Mouse (Mus musculus): ENCODE measurements around the gene Sp4. TPM values are rescaled to one million over a fixed set of nuclear protein-coding genes. Genes with fewer than 3 reads are reported as not detected.

Sp4 gene
- polyA plus RNA-seq, 1 experiment: 1.2 TPM

DNA sequence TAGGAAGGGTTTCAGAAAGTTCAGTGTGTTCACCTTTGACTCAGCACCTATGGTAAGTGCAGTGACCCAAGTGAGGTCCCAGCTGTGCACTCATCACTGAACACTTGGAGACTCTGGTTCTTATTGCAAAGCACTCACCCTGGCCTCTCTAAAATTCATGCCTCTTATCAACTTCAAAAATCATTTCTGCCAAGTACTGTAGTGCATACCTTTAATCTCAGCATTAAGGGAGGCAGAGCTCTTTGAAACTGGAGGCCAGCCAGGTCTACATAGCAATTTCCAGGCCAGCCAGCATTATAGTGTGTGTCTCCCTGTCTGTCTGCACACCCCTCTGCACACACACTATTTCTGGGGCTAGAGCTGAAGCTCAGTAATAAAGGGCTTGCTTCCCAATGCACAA, 36.3 kb downstream of the Sp4 start:
- Histone ChIP-seq H3K4me2 (ENCODE audit: low read depth) (no peak overlapping the region), H3K4me3 (no peak overlapping the region), H3ac (ENCODE audit: control insufficient read depth, insufficient read length) (no peak overlapping the region), H3K27me3 (ENCODE audit: control insufficient read depth, insufficient read depth, insufficient read length) (no peaks in the 10 kb centered on the region), H3K36me3 (ENCODE audit: control insufficient read depth, insufficient read depth) (no peaks in the 10 kb centered on the region), H3K79me2 (ENCODE audit: control insufficient read depth, insufficient read depth) (no peaks in the 10 kb centered on the region)
- TF ChIP-seq MYOG (IDR thresholded peaks at IDR 0.05; ENCODE audit: control insufficient read depth in 1 of 3, insufficient read depth in 1 of 3, insufficient read length in 2 of 3, low read depth in 2 of 3) (no peak), E2F4 (IDR thresholded peaks at IDR 0.05; ENCODE audit: insufficient read depth) (no peak)

DNA sequence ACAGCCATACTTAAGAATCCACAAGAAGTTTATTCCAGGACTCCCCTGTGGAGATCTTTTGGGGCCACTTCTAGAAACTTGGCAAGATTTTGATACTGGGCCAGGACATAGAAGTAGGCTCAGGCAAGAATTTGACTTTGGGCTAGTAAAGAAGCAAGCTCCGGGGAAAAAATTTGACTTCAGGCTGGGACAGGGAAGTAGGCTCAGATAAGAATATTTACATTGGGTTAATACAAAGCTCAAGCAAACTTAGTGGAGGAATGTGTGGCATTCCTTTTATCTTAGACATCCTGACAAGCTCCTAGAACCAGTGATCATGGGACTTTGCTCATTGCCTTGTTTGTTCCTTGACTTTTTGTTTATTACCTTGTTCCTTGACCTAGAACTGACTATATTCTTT, 37.4 kb downstream of the Sp4 start:
- H3K27me3 ChIP-seq (ENCODE audit: control insufficient read depth, insufficient read depth, insufficient read length): no peaks in the 10 kb centered on the region
- no peak overlapping the region for H3K4me3 ChIP-seq
- TF ChIP-seq CEBPB (IDR thresholded peaks at IDR 0.05; ENCODE audit: insufficient read depth, poor library complexity, severe bottlenecking) (no peak), MYOG (IDR thresholded peaks at IDR 0.05; ENCODE audit: control insufficient read depth in 1 of 3, insufficient read depth in 1 of 3, insufficient read length in 2 of 3, low read depth in 2 of 3) (no peak), TCF3 (IDR thresholded peaks at IDR 0.05; ENCODE audit: insufficient read length, low read depth) (no peak), POLR2A (IDR thresholded peaks at IDR 0.05; ENCODE audit: insufficient read length, low read depth) (no peak), REST (IDR thresholded peaks at IDR 0.05; ENCODE audit: insufficient read depth, insufficient read length) (no peak), POLR2AphosphoS2 (IDR thresholded peaks at IDR 0.05; ENCODE audit: insufficient read length, low read depth) (no peak), TCF12 (IDR thresholded peaks at IDR 0.05; ENCODE audit: insufficient read depth, poor library complexity, severe bottlenecking) (no peak), MYOD1 (IDR thresholded peaks at IDR 0.05; ENCODE audit: control insufficient read depth in 1 of 3, insufficient read length in 2 of 3, low read depth in 2 of 3) (no peak), E2F4 (IDR thresholded peaks at IDR 0.05; ENCODE audit: insufficient read depth) (no peak), USF1 (IDR thresholded peaks at IDR 0.05; ENCODE audit: low read depth) (no peak), MAX (IDR thresholded peaks at IDR 0.05; ENCODE audit: low read depth) (no peak), SRF (IDR thresholded peaks at IDR 0.05; ENCODE audit: control insufficient read depth, insufficient read length, low read depth) (no peak)

DNA sequence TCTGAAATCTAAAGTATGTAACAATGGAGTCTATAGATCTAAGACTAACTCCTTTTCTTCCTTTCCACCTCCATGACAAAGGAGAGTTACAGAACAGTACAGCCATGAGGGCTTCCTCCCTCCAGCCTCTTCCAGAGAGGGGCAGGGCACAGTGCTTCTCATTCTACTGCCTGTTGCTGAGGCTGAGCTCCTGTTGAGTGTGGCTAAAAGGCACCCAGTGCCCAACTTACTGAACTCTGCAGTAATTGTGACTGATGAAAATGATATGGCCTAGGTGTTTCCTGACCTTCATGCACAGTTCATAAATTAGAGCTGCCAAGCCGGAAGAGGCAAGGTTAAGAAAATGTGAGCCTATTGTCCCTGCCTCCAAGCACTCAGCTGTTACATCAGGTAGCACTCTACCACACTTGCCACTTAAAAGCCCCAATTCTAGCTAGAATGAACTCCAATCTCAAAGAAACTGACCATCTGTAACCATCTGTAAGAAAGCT, 45.9 kb downstream of the Sp4 start:
- Histone ChIP-seq H3K79me2 (ENCODE audit: control insufficient read depth, insufficient read depth) (no peaks in the 10 kb centered on the region), H3K36me3 (ENCODE audit: control insufficient read depth, insufficient read depth) (no peaks in the 10 kb centered on the region), H3K27me3 (ENCODE audit: control insufficient read depth, insufficient read depth, insufficient read length) (no peaks in the 10 kb centered on the region), H3K4me2 (ENCODE audit: low read depth) (no peak overlapping the region), H3ac (ENCODE audit: control insufficient read depth, insufficient read length) (no peak overlapping the region), H3K4me3 (no peak overlapping the region)
- TF ChIP-seq MYOG (IDR thresholded peaks at IDR 0.05; ENCODE audit: control insufficient read depth in 1 of 3, insufficient read depth in 1 of 3, insufficient read length in 2 of 3, low read depth in 2 of 3): no peak
- no peak for TF ChIP-seq TCF3 (IDR thresholded peaks at IDR 0.05; ENCODE audit: insufficient read length, low read depth)
- TF ChIP-seq REST (IDR thresholded peaks at IDR 0.05; ENCODE audit: insufficient read depth, insufficient read length): no peak
- no peak for TF ChIP-seq SRF (IDR thresholded peaks at IDR 0.05; ENCODE audit: control insufficient read depth, insufficient read length, low read depth)
- TF ChIP-seq TCF12 (IDR thresholded peaks at IDR 0.05; ENCODE audit: insufficient read depth, poor library complexity, severe bottlenecking): no peak
- no peak for TF ChIP-seq POLR2AphosphoS2 (IDR thresholded peaks at IDR 0.05; ENCODE audit: insufficient read length, low read depth)
- TF ChIP-seq E2F4 (IDR thresholded peaks at IDR 0.05; ENCODE audit: insufficient read depth): no peak
- TF ChIP-seq MAX (IDR thresholded peaks at IDR 0.05; ENCODE audit: low read depth): no peak
- no peak for TF ChIP-seq POLR2A (IDR thresholded peaks at IDR 0.05; ENCODE audit: insufficient read length, low read depth)
- TF ChIP-seq USF1 (IDR thresholded peaks at IDR 0.05; ENCODE audit: low read depth): no peak
- no peak for TF ChIP-seq CEBPB (IDR thresholded peaks at IDR 0.05; ENCODE audit: insufficient read depth, poor library complexity, severe bottlenecking)
- TF ChIP-seq MYOD1 (IDR thresholded peaks at IDR 0.05; ENCODE audit: control insufficient read depth in 1 of 3, insufficient read length in 2 of 3, low read depth in 2 of 3): no peak

More for the DNA sequence above, 37.4 kb downstream of the Sp4 start:
- H3ac ChIP-seq (ENCODE audit: control insufficient read depth, insufficient read length): no peak overlapping the region
- no peaks in the 10 kb centered on the region for H3K36me3 ChIP-seq (ENCODE audit: control insufficient read depth, insufficient read depth)
- H3K79me2 ChIP-seq (ENCODE audit: control insufficient read depth, insufficient read depth): no peaks in the 10 kb centered on the region
- H3K4me2 ChIP-seq (ENCODE audit: low read depth): no peak overlapping the region

DNA sequence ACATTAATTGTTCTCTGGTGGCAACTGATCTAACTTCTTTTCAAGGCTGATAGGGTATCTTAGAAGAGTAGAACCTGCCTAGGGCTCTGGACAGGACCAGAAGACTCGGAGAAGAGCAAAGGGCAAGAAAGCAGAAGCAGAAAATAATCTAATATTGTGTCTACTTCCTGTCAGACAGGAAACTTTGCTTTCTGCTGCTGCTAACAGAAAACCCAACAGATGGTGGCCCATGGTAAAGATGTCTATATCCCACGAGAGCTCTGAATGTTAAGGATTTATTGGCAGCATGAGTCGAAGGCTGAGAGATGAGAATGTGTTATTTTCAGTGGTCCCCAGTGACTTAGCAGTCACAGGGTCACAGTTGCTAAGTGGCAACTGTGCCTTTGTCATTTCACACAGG, 80.1 kb downstream of the Sp4 start:
- H3ac ChIP-seq (ENCODE audit: control insufficient read depth, insufficient read length): no peak overlapping the region
- no peak overlapping the region for H3K4me3 ChIP-seq
- H3K79me2 ChIP-seq (ENCODE audit: control insufficient read depth, insufficient read depth): no peaks in the 10 kb centered on the region
- H3K27me3 ChIP-seq (ENCODE audit: control insufficient read depth, insufficient read depth, insufficient read length): no peaks in the 10 kb centered on the region
- H3K4me2 ChIP-seq (ENCODE audit: low read depth): no peak overlapping the region
- H3K36me3 ChIP-seq (ENCODE audit: control insufficient read depth, insufficient read depth): no peaks in the 10 kb centered on the region
- no peak for TF ChIP-seq MAX (IDR thresholded peaks at IDR 0.05; ENCODE audit: low read depth)
- TF ChIP-seq SRF (IDR thresholded peaks at IDR 0.05; ENCODE audit: control insufficient read depth, insufficient read length, low read depth): no peak
- TF ChIP-seq MYOG (IDR thresholded peaks at IDR 0.05; ENCODE audit: control insufficient read depth in 1 of 3, insufficient read depth in 1 of 3, insufficient read length in 2 of 3, low read depth in 2 of 3): no peak
- no peak for TF ChIP-seq POLR2A (IDR thresholded peaks at IDR 0.05; ENCODE audit: insufficient read length, low read depth)
- no peak for TF ChIP-seq TCF12 (IDR thresholded peaks at IDR 0.05; ENCODE audit: insufficient read depth, poor library complexity, severe bottlenecking)
- no peak for TF ChIP-seq CEBPB (IDR thresholded peaks at IDR 0.05; ENCODE audit: insufficient read depth, poor library complexity, severe bottlenecking)
- no peak for TF ChIP-seq TCF3 (IDR thresholded peaks at IDR 0.05; ENCODE audit: insufficient read length, low read depth)
- no peak for TF ChIP-seq POLR2AphosphoS2 (IDR thresholded peaks at IDR 0.05; ENCODE audit: insufficient read length, low read depth)
- TF ChIP-seq USF1 (IDR thresholded peaks at IDR 0.05; ENCODE audit: low read depth): no peak

DNA sequence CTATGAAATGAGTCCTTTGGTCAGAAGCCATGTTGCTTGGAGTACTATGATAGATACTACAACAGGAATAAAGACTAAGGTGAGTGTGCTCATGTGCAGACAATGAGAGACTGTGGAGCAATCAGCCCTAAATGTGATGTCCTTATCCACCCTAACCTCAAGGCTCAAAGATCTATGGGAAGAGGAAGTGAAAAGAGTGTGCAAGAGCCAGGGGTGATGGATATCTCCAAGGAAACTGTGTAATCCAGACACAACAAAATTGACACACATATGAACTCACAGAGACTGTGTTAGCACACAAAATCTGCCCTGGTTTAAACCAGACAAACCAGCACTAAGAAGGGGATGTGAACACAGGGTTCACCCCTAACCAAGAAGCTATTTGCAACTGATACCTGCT, 81.2 kb downstream of the Sp4 start:
- H3K4me2 ChIP-seq (ENCODE audit: low read depth): no peak overlapping the region
- no peaks in the 10 kb centered on the region for H3K36me3 ChIP-seq (ENCODE audit: control insufficient read depth, insufficient read depth)
- no peaks in the 10 kb centered on the region for H3K27me3 ChIP-seq (ENCODE audit: control insufficient read depth, insufficient read depth, insufficient read length)
- H3K79me2 ChIP-seq (ENCODE audit: control insufficient read depth, insufficient read depth): no peaks in the 10 kb centered on the region
- no peak overlapping the region for H3ac ChIP-seq (ENCODE audit: control insufficient read depth, insufficient read length)
- no peak for TF ChIP-seq MYOG (IDR thresholded peaks at IDR 0.05; ENCODE audit: control insufficient read depth in 1 of 3, insufficient read depth in 1 of 3, insufficient read length in 2 of 3, low read depth in 2 of 3)
- TF ChIP-seq SRF (IDR thresholded peaks at IDR 0.05; ENCODE audit: control insufficient read depth, insufficient read length, low read depth): no peak
- no peak overlapping the region for H3K4me3 ChIP-seq
